20 mouse cellular contexts compared by ENCODE assay signal in genomic region chr6:85469660-85470430, GRCm38 (mm10). TPM values are rescaled to one million over a fixed set of nuclear protein-coding genes. Genes with fewer than 3 reads are reported as not detected.
A peak's percentile ranks its signal among the peaks of the same experiment; 100 is the strongest.
DNase-seq lines count a peak whose midpoint lies in the region; ATAC-seq and TF ChIP-seq lines count a peak whose summit lies in the region.
"Had no signal": no experiment of that assay in that cellular context is flagged by ENCODE, and none has a peak within 500 bp of the region (broad histone marks: within the 10 kb centered on the region; RNA-seq: fewer than 3 reads in every experiment).

No protein-coding gene starts in this region.

- H3K9me3 ChIP-seq in forebrain, embryonic 16.5 days (ENCODE audit: control insufficient read depth, low read length): no peaks in the 10 kb centered on the region
- H3K9me3 ChIP-seq in forebrain, embryonic 11.5 days (ENCODE audit: control insufficient read depth, low read length): no peaks in the 10 kb centered on the region
- H3K9me3 ChIP-seq in limb, embryonic 12.5 days: no peaks in the 10 kb centered on the region
- no peaks in the 10 kb centered on the region for H3K9me3 ChIP-seq in limb, embryonic 10.5 days (replicated peaks)
- H3K9me3 ChIP-seq in MEL (replicated peaks; ENCODE audit: insufficient read depth, low read length): no peaks in the 10 kb centered on the region
- no peaks in the 10 kb centered on the region for H3K9me3 ChIP-seq in liver, embryonic 13.5 days (replicated peaks)
- H3K9me3 ChIP-seq: embryonic facial prominence, embryonic 15.5 days; forebrain, embryonic 12.5 days; G1E; hindbrain, embryonic 12.5 days; midbrain, embryonic 12.5 days had no signal

- TF ChIP-seq EP300 in MEL (IDR thresholded peaks at IDR 0.05; ENCODE audit: low read depth in 1 of 2, low read length in 2 of 2): no peak

- no peak for TF ChIP-seq CTCF in MEL (IDR thresholded peaks at IDR 0.05 in 2 of 3, conservative IDR thresholded peaks at IDR 0.05 in 1 of 3; ENCODE audit: control insufficient read depth in 1 of 3, insufficient read depth in 1 of 3, low read depth in 2 of 3, low read length in 3 of 3, poor library complexity in 1 of 3, severe bottlenecking in 1 of 3)

- no peak for TF ChIP-seq POLR2A in MEL (IDR thresholded peaks at IDR 0.05; ENCODE audit: control insufficient read depth in 1 of 2, insufficient read depth in 1 of 2, low read depth in 1 of 2, low read length in 2 of 2, poor library complexity in 1 of 2)

- H3K36me3 ChIP-seq in forebrain, embryonic 16.5 days (ENCODE audit: control insufficient read depth, insufficient read depth): peaks cover 38% of the 10 kb centered on the region
- peaks cover 27% of the 10 kb centered on the region for H3K36me3 ChIP-seq in forebrain, embryonic 11.5 days (ENCODE audit: control insufficient read depth, insufficient read depth, low read length)
- peaks cover 55% of the 10 kb centered on the region for H3K36me3 ChIP-seq in limb, embryonic 12.5 days
- peaks cover 53% of the 10 kb centered on the region for H3K36me3 ChIP-seq in limb, embryonic 10.5 days
- H3K36me3 ChIP-seq in MEL (ENCODE audit: control insufficient read depth in 1 of 2, insufficient read depth in 2 of 2, low read length in 2 of 2): peaks cover 0 to 19% of the 10 kb centered on the region in 2 experiments; a peak in 2 of 4 replicates
- peaks cover 51% of the 10 kb centered on the region for H3K36me3 ChIP-seq in liver, embryonic 13.5 days

- no peak overlapping the region for H3K4me2 ChIP-seq in forebrain, embryonic 16.5 days (ENCODE audit: low read length)
- H3K4me2 ChIP-seq in forebrain, embryonic 11.5 days (ENCODE audit: low read depth, low read length, severe bottlenecking): no peak overlapping the region
- no peak overlapping the region for H3K4me2 ChIP-seq in limb, embryonic 12.5 days
- H3K4me2 ChIP-seq in liver, embryonic 13.5 days: no peak overlapping the region
- H3K4me2 ChIP-seq: embryonic facial prominence, embryonic 15.5 days; forebrain, embryonic 12.5 days; hindbrain, embryonic 12.5 days; midbrain, embryonic 12.5 days had no signal

- H3K4me3 ChIP-seq in forebrain, embryonic 16.5 days (replicated peaks; ENCODE audit: low read length): no peak overlapping the region
- H3K4me3 ChIP-seq in forebrain, embryonic 11.5 days (ENCODE audit: low read depth, low read length): no peak overlapping the region
- H3K4me3 ChIP-seq in limb, embryonic 12.5 days (replicated peaks): no peak overlapping the region
- H3K4me3 ChIP-seq in limb, embryonic 10.5 days: no peak overlapping the region
- H3K4me3 ChIP-seq in MEL (ENCODE audit: control insufficient read depth in 1 of 2, insufficient read depth in 1 of 2, low read depth in 2 of 2, low read length in 2 of 2): no peak overlapping the region
- H3K4me3 ChIP-seq in liver, embryonic 13.5 days (replicated peaks): no peak overlapping the region
- H3K4me3 ChIP-seq: embryonic facial prominence, embryonic 15.5 days; forebrain, embryonic 12.5 days; hindbrain, embryonic 12.5 days; midbrain, embryonic 12.5 days had no signal

- no peaks in the 10 kb centered on the region for H3K4me1 ChIP-seq in forebrain, embryonic 16.5 days (replicated peaks; ENCODE audit: control insufficient read depth, insufficient read depth, low read length)
- H3K4me1 ChIP-seq in forebrain, embryonic 11.5 days (replicated peaks; ENCODE audit: control insufficient read depth, insufficient read depth, low read length): no peaks in the 10 kb centered on the region
- no peaks in the 10 kb centered on the region; the same call in 1 of the 2 replicates for H3K4me1 ChIP-seq in limb, embryonic 12.5 days (replicated peaks)
- peaks cover 8% of the 10 kb centered on the region; the same call in 1 of the 2 replicates for H3K4me1 ChIP-seq in limb, embryonic 10.5 days
- no peaks in the 10 kb centered on the region for H3K4me1 ChIP-seq in MEL (ENCODE audit: control insufficient read depth in 1 of 2, insufficient read depth in 2 of 2, low read length in 2 of 2)
- H3K4me1 ChIP-seq in liver, embryonic 13.5 days (replicated peaks): no peaks in the 10 kb centered on the region
- H3K4me1 ChIP-seq: embryonic facial prominence, embryonic 15.5 days; forebrain, embryonic 12.5 days had no signal

- H3K27me3 ChIP-seq in forebrain, embryonic 16.5 days (replicated peaks; ENCODE audit: control insufficient read depth, insufficient read depth, low read length): no peaks in the 10 kb centered on the region
- H3K27me3 ChIP-seq in forebrain, embryonic 11.5 days (ENCODE audit: control insufficient read depth, insufficient read depth, low read length): no peaks in the 10 kb centered on the region
- peaks cover 8% of the 10 kb centered on the region; the same call in 1 of the 2 replicates for H3K27me3 ChIP-seq in limb, embryonic 12.5 days
- H3K27me3 ChIP-seq in limb, embryonic 10.5 days (ENCODE audit: low read depth, poor library complexity, severe bottlenecking): 0 out of 2 replicates have a peak, but pooled peaks cover 21% of the 10 kb centered on the region
- no peaks in the 10 kb centered on the region for H3K27me3 ChIP-seq in MEL (ENCODE audit: control insufficient read depth in 1 of 2, insufficient read depth in 2 of 2, low read length in 2 of 2)
- 0 out of 2 replicates have a peak, but pooled peaks cover 5% of the 10 kb centered on the region for H3K27me3 ChIP-seq in liver, embryonic 13.5 days
- H3K27me3 ChIP-seq: embryonic facial prominence, embryonic 15.5 days; forebrain, embryonic 12.5 days; hindbrain, embryonic 12.5 days; midbrain, embryonic 12.5 days had no signal

- 73% methylated on average over 5 of the region's 5 CpGs for WGBS in forebrain, embryonic 16.5 days
- WGBS in forebrain, embryonic 11.5 days: 85% methylated on average over 5 of the region's 5 CpGs
- 74% methylated on average over 5 of the region's 5 CpGs for WGBS in limb, embryonic 12.5 days
- 80% methylated on average over 5 of the region's 5 CpGs for WGBS in limb, embryonic 10.5 days
- 58% methylated on average over 5 of the region's 5 CpGs for whole genome bisulfite sequencing in liver, embryonic 13.5 days (ENCODE audit: insufficient replicate concordance)

- H3K79me2 ChIP-seq in MEL (ENCODE audit: control insufficient read depth, insufficient read depth, low read length, poor library complexity): no peaks in the 10 kb centered on the region

- H3K27ac ChIP-seq in forebrain, embryonic 16.5 days (ENCODE audit: low read length): no peak overlapping the region
- H3K27ac ChIP-seq in forebrain, embryonic 11.5 days (ENCODE audit: low read depth, low read length): no peak overlapping the region
- H3K27ac ChIP-seq in limb, embryonic 12.5 days: 0 out of 2 replicates have a peak overlapping the region, but pooled peaks have one; percentile 17
- no peak overlapping the region for H3K27ac ChIP-seq in limb, embryonic 10.5 days
- no peak overlapping the region for H3K27ac ChIP-seq in MEL (ENCODE audit: control insufficient read depth, low read depth, low read length)
- H3K27ac ChIP-seq in liver, embryonic 13.5 days: no peak overlapping the region
- H3K27ac ChIP-seq: embryonic facial prominence, embryonic 15.5 days; forebrain, embryonic 12.5 days; hindbrain, embryonic 12.5 days; midbrain, embryonic 12.5 days had no signal

- no peak overlapping the region for H3K9ac ChIP-seq in forebrain, embryonic 16.5 days (replicated peaks; ENCODE audit: low read depth, low read length)
- no peak overlapping the region for H3K9ac ChIP-seq in forebrain, embryonic 11.5 days (ENCODE audit: low read length)
- H3K9ac ChIP-seq in limb, embryonic 12.5 days (replicated peaks): 0 out of 2 replicates have a peak overlapping the region, but pooled peaks have one; percentile 34
- H3K9ac ChIP-seq in MEL (ENCODE audit: control insufficient read depth, low read depth, low read length, poor library complexity, severe bottlenecking): no peak overlapping the region
- no peak overlapping the region for H3K9ac ChIP-seq in liver, embryonic 13.5 days
- H3K9ac ChIP-seq: embryonic facial prominence, embryonic 15.5 days; forebrain, embryonic 12.5 days; hindbrain, embryonic 12.5 days; midbrain, embryonic 12.5 days had no signal

- TF ChIP-seq RAD21 in MEL (IDR thresholded peaks at IDR 0.05; ENCODE audit: low read depth, low read length): no peak

- peak; percentile 32 for ATAC-seq in forebrain, embryonic 16.5 days
- ATAC-seq in forebrain, embryonic 11.5 days (replicated peaks; ENCODE audit: low FRiP score): no peak
- no peak for ATAC-seq in limb, embryonic 12.5 days (ENCODE audit: insufficient number of reproducible peaks, insufficient read depth, low FRiP score, low TSS enrichment, low read depth)
- 0 out of 2 replicates have a peak, but pooled peaks have one; percentile 9 for ATAC-seq in liver, embryonic 13.5 days (ENCODE audit: low read depth)

- DNase-seq in forebrain, embryonic 11.5 days (ENCODE audit: low spot score): no peak
- no peak for DNase-seq in limb, embryonic 10.5 days (ENCODE audit: low spot score)
- peak; percentile 29 for DNase-seq in MEL (ENCODE audit: low read depth, low spot score)
- no peak for DNase-seq in liver, embryonic 13.5 days
- no peak for DNase-seq in spleen, postnatal 36 days (ENCODE audit: low spot score in 2 of 2)
- DNase-seq: heart, adult 18-20 months; kidney, adult 2 months; lung, postnatal 14 days; right cerebral cortex, postnatal 14 days; thymus, postnatal 4 days had no signal

RNA-seq across cellular contexts. Expression of gene Pradc1, which starts 18.1 kb away (rescaled TPM):
- polyA plus RNA-seq in forebrain, embryonic 16.5 days (2015; fragmentation: Nextera tagmentation; extraction: Ambion mirVana): 24.5 and 28.6 TPM in 2 replicates
- polyA plus RNA-seq in forebrain, embryonic 11.5 days (2014; fragmentation: Nextera tagmentation; extraction: Ambion mirVana): 26.3 and 27.5 TPM in 2 replicates
- polyA plus RNA-seq in limb, embryonic 12.5 days (2016; fragmentation: Nextera tagmentation; extraction: Ambion mirVana): 25.7 and 31.4 TPM in 2 replicates
- 23.3 and 29.0 TPM in 2 replicates for polyA plus RNA-seq in limb, embryonic 10.5 days (2016; fragmentation: Nextera tagmentation; extraction: Ambion mirVana)
- total RNA-seq in MEL (2012; rRNA removed): 29.3 and 33.6 TPM in 2 replicates
- 10 to 100 TPM in 1 of 2 experiments, not detected in 1; 47.9 TPM for polyA plus RNA-seq in MEL (2012; ENCODE audit: insufficient read depth in 1 of 2, insufficient read length in 2 of 2, low read depth in 1 of 2, low replicate concordance in 2 of 2, missing spikeins in 1 of 2)
- 34.8 and 35.6 TPM in 2 replicates for polyA plus RNA-seq in liver, embryonic 13.5 days (2015; fragmentation: Nextera tagmentation; extraction: Ambion mirVana)

RNA-seq across cellular contexts. Expression of gene Cct7, which starts 18.5 kb away (rescaled TPM):
- 666 and 671 TPM in 2 replicates for polyA plus RNA-seq in forebrain, embryonic 16.5 days (2015; fragmentation: Nextera tagmentation; extraction: Ambion mirVana)
- polyA plus RNA-seq in forebrain, embryonic 11.5 days (2014; fragmentation: Nextera tagmentation; extraction: Ambion mirVana): 647 and 695 TPM in 2 replicates
- 557 and 572 TPM in 2 replicates for polyA plus RNA-seq in limb, embryonic 12.5 days (2016; fragmentation: Nextera tagmentation; extraction: Ambion mirVana)
- 778 and 852 TPM in 2 replicates for polyA plus RNA-seq in limb, embryonic 10.5 days (2016; fragmentation: Nextera tagmentation; extraction: Ambion mirVana)
- 660 and 731 TPM in 2 replicates for total RNA-seq in MEL (2012; rRNA removed)
- polyA plus RNA-seq in MEL (2012; ENCODE audit: insufficient read depth in 1 of 2, insufficient read length in 2 of 2, low read depth in 1 of 2, low replicate concordance in 2 of 2, missing spikeins in 1 of 2): 100 to 1,000 TPM; 222 to 660 TPM
- polyA plus RNA-seq in liver, embryonic 13.5 days (2015; fragmentation: Nextera tagmentation; extraction: Ambion mirVana): 408 and 426 TPM in 2 replicates

RNA-seq across cellular contexts. Expression of gene Fbxo41, which starts 32.9 kb away (rescaled TPM):
- 7.4 and 9.5 TPM in 2 replicates for polyA plus RNA-seq in forebrain, embryonic 16.5 days (2015; fragmentation: Nextera tagmentation; extraction: Ambion mirVana)
- polyA plus RNA-seq in forebrain, embryonic 11.5 days (2014; fragmentation: Nextera tagmentation; extraction: Ambion mirVana): 0.93 and 1.1 TPM in 2 replicates
- 1.9 and 2.0 TPM in 2 replicates for polyA plus RNA-seq in limb, embryonic 12.5 days (2016; fragmentation: Nextera tagmentation; extraction: Ambion mirVana)
- polyA plus RNA-seq in limb, embryonic 10.5 days (2016; fragmentation: Nextera tagmentation; extraction: Ambion mirVana): 0.87 and 2.0 TPM in 2 replicates
- total RNA-seq in MEL (2012; rRNA removed): 0.04 TPM in 1 of 2 replicates, not detected in the other
- under 1 TPM in 1 of 2 experiments, not detected in 1; 0.01 TPM for polyA plus RNA-seq in MEL (2012; ENCODE audit: insufficient read depth in 1 of 2, insufficient read length in 2 of 2, low read depth in 1 of 2, low replicate concordance in 2 of 2, missing spikeins in 1 of 2)
- not detected in 2 replicates for polyA plus RNA-seq in liver, embryonic 13.5 days (2015; fragmentation: Nextera tagmentation; extraction: Ambion mirVana)
- total RNA-seq: gastrocnemius, adult 18-20 months; heart, adult 18-20 months; liver, adult 2 months had no signal
- polyA plus RNA-seq: G1E; heart, embryonic 16.5 days; liver, adult 2 months had no signal

RNA-seq across cellular contexts. Expression of gene Smyd5, which starts 38.1 kb away (rescaled TPM):
- polyA plus RNA-seq in forebrain, embryonic 16.5 days (2015; fragmentation: Nextera tagmentation; extraction: Ambion mirVana): 57.9 and 69.8 TPM in 2 replicates
- 49.8 and 52.7 TPM in 2 replicates for polyA plus RNA-seq in forebrain, embryonic 11.5 days (2014; fragmentation: Nextera tagmentation; extraction: Ambion mirVana)
- polyA plus RNA-seq in limb, embryonic 12.5 days (2016; fragmentation: Nextera tagmentation; extraction: Ambion mirVana): 65.2 and 66.2 TPM in 2 replicates
- 88.0 and 104 TPM in 2 replicates for polyA plus RNA-seq in limb, embryonic 10.5 days (2016; fragmentation: Nextera tagmentation; extraction: Ambion mirVana)
- total RNA-seq in MEL (2012; rRNA removed): 82.5 and 102 TPM in 2 replicates
- polyA plus RNA-seq in MEL (2012; ENCODE audit: insufficient read depth in 1 of 2, insufficient read length in 2 of 2, low read depth in 1 of 2, low replicate concordance in 2 of 2, missing spikeins in 1 of 2): 100 to 1,000 TPM in 1 of 2 experiments, not detected in 1; 113 TPM
- polyA plus RNA-seq in liver, embryonic 13.5 days (2015; fragmentation: Nextera tagmentation; extraction: Ambion mirVana): 31.6 and 33.7 TPM in 2 replicates

RNA-seq across cellular contexts. Expression of gene Egr4, which starts 43.5 kb away (rescaled TPM):
- 0.11 and 0.28 TPM in 2 replicates for polyA plus RNA-seq in forebrain, embryonic 16.5 days (2015; fragmentation: Nextera tagmentation; extraction: Ambion mirVana)
- not detected in 2 replicates for polyA plus RNA-seq in forebrain, embryonic 11.5 days (2014; fragmentation: Nextera tagmentation; extraction: Ambion mirVana)
- polyA plus RNA-seq in limb, embryonic 12.5 days (2016; fragmentation: Nextera tagmentation; extraction: Ambion mirVana): not detected in 2 replicates
- polyA plus RNA-seq in limb, embryonic 10.5 days (2016; fragmentation: Nextera tagmentation; extraction: Ambion mirVana): not detected in 2 replicates
- total RNA-seq in MEL (2012; rRNA removed): not detected in 2 replicates
- not detected for polyA plus RNA-seq in MEL (2012; ENCODE audit: insufficient read depth in 1 of 2, insufficient read length in 2 of 2, low read depth in 1 of 2, low replicate concordance in 2 of 2, missing spikeins in 1 of 2)
- not detected in 2 replicates for polyA plus RNA-seq in liver, embryonic 13.5 days (2015; fragmentation: Nextera tagmentation; extraction: Ambion mirVana)
- total RNA-seq: G1E; gastrocnemius, adult 18-20 months; heart, adult 18-20 months; liver, adult 2 months had no signal
- polyA plus RNA-seq: embryonic facial prominence, embryonic 15.5 days; forebrain, embryonic 12.5 days; G1E; heart, embryonic 16.5 days; hindbrain, embryonic 12.5 days; kidney, adult 2 months; liver, adult 2 months; midbrain, embryonic 12.5 days had no signal

Comparison
In these comparisons a context has a peak if more than half of its experiments do, and no peak if none do; other contexts are left out.
1. ATAC-seq: peak in forebrain, embryonic 16.5 days (single experiment) and liver, embryonic 13.5 days (single experiment); none in forebrain, embryonic 11.5 days (single experiment) and limb, embryonic 12.5 days (single experiment).